In genomic region chr13:21402287-21402846, GRCm38 (mm10) we compare ENCODE assay signal across 8 mouse cellular contexts. TPM values are rescaled to one million over a fixed set of nuclear protein-coding genes. Genes with fewer than 3 reads are reported as not detected.
A peak's percentile ranks its signal among the peaks of the same experiment; 100 is the strongest.
DNase-seq lines count a peak whose midpoint lies in the region; ATAC-seq lines count a peak whose summit lies in the region.

Gene Zkscan3, minus strand, starts transcription at chr13:21402755.

- under 1% methylated on average over 35 of the region's 35 CpGs for WGBS in hindbrain, embryonic 12.5 days

- H3K4me3 ChIP-seq in hindbrain, embryonic 12.5 days = peak within 1 kb of the TSS; percentile 57

- 0 out of 2 replicates have a peak, but pooled peaks cover 3% of the 10 kb centered on the region for H3K27me3 ChIP-seq in hindbrain, embryonic 12.5 days

- ATAC-seq in hindbrain, embryonic 12.5 days (ENCODE audit: low FRiP score) = peak; percentile 95

- H3K9ac ChIP-seq in hindbrain, embryonic 12.5 days = peak within 1 kb of the TSS; percentile 77

- peak; percentile 92 for DNase-seq in Muller cell, postnatal 12 days (ENCODE audit: inconsistent ontology term)
- DNase-seq in cerebellum, adult 9-11 months = peak; percentile 83
- DNase-seq in frontal cortex, postnatal 10 days (ENCODE audit: low spot score in 2 of 2) = peak; percentile 71 to 81
- peak; percentile 78 to 87 for DNase-seq in layer of hippocampus, postnatal 14 days (ENCODE audit: low spot score in 2 of 2)
- DNase-seq in lung, postnatal 25 days (ENCODE audit: low spot score) = peak; percentile 84
- peak; percentile 93 for DNase-seq in retina, embryonic 14.5 days (ENCODE audit: low spot score)
- peak; percentile 93 for DNase-seq in thymus, postnatal 4 days

- no peak within 1 kb of the TSS for H3K27ac ChIP-seq in hindbrain, embryonic 12.5 days

- H3K36me3 ChIP-seq in hindbrain, embryonic 12.5 days = peaks cover 8% of the 10 kb centered on the region; the same call in 1 of the 2 replicates

- peaks cover 18% of the 10 kb centered on the region for H3K4me1 ChIP-seq in hindbrain, embryonic 12.5 days

- no peaks in the 10 kb centered on the region for H3K9me3 ChIP-seq in hindbrain, embryonic 12.5 days (replicated peaks)

- peak within 1 kb of the TSS; percentile 75 for H3K4me2 ChIP-seq in hindbrain, embryonic 12.5 days (replicated peaks)

RNA-seq across cellular contexts. Expression of gene Zkscan3, which starts in this region (rescaled TPM):
- 91.0 and 96.2 TPM in 2 replicates for polyA plus RNA-seq in hindbrain, embryonic 12.5 days (2016; fragmentation: Nextera tagmentation; extraction: Ambion mirVana)
- total RNA-seq in layer of hippocampus, postnatal 14 days (2021) = 10 to 100 TPM; 37.5 to 37.6 TPM
